Mouse (Mus musculus) splenic B cell, adult 2 months (primary cell): ENCODE measurements around the gene Fry.

ENCODE experiments used
- DNase-seq: peaks from one replicate; pipeline ENCODE4 v3.0.0-alpha.2; 2011; ENCODE audit warnings: low read depth, low spot score
- H3K27me3 ChIP-seq: 2 replicates; pipeline ENCODE4 v1.6.1; 2012; ENCODE audit warnings: mild to moderate bottlenecking, low read length, moderate library complexity, mixed read lengths; ENCODE audit not compliant: control insufficient read depth, poor library complexity, insufficient read depth, severe bottlenecking
- H3K36me3 ChIP-seq: 2 replicates; pipeline ENCODE4 v1.6.1; 2012; ENCODE audit warnings: mild to moderate bottlenecking, low read length, moderate library complexity, mixed read lengths; ENCODE audit not compliant: control insufficient read depth, poor library complexity, insufficient read depth, severe bottlenecking

Gene Fry

DNA sequence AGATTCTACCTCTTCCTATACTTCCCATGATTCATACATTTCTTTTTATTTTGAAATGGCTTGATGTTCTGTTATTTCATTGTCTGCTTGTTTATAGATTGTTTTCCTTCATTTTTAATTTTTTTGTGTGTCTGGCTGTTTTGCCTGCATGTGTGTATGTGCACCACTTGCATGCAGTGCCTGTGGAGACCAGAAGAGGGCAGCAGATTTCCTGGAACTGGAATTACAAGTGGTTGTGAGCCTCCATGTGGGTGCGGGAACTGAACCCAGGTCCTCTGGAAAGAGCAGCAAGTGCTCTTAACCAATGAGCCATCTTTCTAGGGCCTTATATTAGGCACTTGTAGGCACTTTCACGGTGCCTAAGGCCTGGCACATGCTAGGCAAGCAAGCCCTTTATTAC, 314.5 kb downstream of the Fry start:
- Histone ChIP-seq H3K27me3 (no peaks in the 10 kb centered on the region), H3K36me3 (peaks cover 22% of the 10 kb centered on the region)
- no peak for DNase-seq

DNA sequence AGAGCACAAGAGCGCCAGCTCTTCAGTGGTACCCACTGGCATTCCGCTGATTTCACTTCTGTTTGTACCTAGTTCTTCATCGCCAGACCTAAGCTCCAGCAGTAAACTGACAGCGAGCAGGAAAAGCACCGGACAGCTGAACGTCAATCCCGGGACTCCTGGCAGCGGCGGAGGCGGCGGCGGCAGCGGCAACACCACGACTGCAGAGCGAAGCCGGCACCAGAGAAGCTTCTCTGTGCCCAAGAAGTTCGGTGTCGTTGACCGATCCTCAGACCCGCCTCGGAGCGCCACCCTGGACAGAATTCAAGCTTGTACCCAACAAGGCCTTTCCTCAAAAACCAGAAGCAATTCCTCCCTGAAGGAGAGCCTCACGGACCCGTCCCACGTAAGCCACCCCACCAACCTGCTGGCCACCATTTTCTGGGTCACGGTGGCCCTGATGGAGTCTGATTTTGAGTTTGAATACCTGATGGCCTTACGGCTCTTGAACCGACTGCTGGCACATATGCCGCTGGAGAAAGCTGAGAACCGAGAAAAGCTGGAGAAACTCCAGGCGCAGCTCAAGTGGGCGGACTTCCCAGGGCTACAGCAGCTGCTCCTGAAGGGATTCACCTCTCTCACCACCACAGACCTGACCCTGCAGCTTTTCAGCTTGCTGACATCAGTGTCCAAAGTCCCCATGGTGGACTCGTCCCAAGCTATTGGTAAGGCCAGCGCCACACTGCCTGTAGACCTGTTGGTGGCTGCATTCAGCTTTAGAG, 318.4 kb downstream of the Fry start:
- Histone ChIP-seq H3K36me3 (peaks cover 17% of the 10 kb centered on the region), H3K27me3 (no peaks in the 10 kb centered on the region)
- DNase-seq, result no peak

DNA sequence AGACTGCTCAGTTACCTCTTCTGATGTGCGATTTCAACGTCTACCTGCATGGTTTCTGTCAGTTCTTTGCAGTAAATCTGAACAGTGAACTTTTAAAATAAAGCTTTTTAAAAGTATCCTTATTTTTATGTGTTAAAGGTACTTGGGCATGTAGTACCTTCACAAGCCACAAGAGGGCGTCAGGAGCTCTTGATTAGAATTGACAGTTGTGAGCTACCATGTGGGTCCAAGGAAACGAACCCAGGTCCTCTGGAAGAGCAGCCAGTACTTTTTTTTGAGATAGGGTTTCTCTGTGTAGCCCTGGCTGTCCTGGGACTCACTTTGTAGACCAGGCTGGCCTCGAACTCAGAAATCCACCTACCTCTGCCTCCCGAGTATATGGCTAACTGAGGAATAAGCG, 323.2 kb downstream of the Fry start:
- Histone ChIP-seq H3K36me3 (peaks cover 3% of the 10 kb centered on the region), H3K27me3 (no peaks in the 10 kb centered on the region)
- peak; percentile 81 for DNase-seq

DNA sequence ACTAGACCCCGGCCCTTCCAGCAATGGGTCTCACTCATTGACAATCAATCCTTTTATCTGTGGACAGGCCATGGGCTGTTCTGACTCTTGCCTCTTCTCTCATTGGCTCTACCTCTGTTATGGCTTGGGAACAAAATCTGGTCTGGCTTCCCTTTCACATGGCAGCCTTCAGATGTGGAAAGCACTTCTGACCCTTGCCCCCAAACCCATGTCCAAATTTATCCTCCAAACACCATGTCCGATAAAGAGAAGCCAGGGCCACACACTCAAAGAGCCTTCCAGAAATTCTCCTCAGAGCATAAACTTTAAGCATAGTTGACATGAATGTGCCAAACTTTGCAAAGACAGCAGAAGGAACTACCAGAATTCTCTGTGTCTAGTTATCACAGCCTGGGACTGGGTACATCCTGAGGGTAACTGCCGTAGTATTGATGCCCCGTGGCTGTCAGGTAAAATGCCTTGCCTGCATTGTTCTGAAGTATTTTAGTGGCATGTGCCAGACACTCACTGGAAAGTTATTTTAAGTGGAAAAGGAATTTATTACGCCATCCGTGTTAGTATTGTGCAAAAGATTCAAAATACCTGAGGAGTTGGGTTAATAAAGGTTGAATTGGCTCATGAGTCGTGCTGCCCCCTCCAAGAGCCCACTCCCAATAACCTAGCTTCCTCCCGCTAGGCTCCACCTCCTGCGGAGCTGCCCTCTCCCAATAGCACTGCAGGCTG, 333.0 kb downstream of the Fry start:
- no peak for DNase-seq
- Histone ChIP-seq H3K27me3 (no peaks in the 10 kb centered on the region), H3K36me3 (peaks cover 30% of the 10 kb centered on the region)

DNA sequence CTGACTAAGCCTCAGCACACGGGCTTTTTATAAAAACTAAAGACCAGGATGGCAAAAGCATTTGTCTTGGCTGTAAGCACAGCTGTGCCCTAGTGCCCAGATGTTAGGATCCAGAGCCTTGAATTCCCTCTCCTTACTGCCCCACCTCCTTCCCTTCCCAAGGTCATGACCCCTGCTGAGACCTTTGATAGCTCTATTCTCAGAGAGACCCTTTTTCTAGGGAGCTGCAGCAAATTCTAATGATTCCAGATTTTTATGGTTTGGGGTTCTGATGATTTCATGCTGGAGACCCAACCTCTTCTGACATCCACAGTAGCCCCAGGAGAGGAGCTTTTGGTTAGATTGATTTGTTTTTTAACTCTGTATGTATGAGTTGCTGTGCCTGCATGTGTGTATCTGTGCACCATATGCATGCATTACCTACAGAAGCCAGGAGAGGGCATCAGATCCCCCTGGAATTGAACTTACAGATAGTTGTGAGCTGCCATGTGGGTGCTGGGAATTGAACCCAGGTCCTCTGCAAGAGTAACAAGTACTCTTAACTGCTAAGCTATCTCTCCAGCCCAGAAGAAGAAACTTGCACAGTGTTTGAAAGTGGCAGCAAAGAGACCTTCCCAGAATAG, 333.7 kb downstream of the Fry start:
- no peaks in the 10 kb centered on the region for H3K27me3 ChIP-seq
- DNase-seq, result no peak
- H3K36me3 ChIP-seq, result peaks cover 30% of the 10 kb centered on the region

DNA sequence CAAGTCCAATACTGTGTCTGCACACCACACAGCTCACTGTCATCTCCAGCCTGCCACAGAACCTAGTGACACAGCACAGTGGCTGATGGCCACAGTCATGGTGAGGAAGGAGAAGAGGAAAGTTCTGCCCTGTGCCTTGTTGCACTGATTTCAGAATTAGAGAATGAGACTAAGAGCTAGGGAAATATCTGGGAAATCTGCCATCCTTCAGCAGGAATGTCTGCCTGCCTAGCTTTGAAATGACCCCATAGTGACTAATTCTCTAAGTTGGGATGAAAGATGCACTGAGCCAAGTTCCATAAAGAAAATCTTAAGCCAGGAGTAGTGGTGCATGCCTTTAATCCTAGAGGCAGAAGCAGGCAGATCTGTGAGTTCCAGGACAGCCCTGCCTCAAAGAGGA, 334.2 kb downstream of the Fry start:
- Histone ChIP-seq H3K36me3 (peaks cover 30% of the 10 kb centered on the region), H3K27me3 (no peaks in the 10 kb centered on the region)
- no peak for DNase-seq

DNA sequence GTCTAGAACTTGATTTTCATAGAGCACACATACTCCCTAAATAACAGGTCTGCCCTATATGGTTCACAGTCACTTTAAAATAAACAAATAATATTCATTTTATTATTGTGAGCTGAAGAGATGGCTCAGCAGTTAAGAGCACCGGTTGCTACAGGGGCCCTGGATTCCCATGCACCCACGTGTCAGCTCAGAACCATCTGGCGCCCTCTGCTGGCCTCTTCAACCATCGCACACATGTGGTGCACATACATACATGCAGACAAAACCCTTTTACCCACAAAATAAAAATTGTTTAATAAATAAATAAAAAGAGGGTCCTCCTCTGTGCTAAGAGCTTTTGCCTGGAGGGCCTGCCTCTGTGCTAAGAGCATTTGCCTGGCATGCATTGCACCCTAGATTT, 335.0 kb downstream of the Fry start:
- Histone ChIP-seq H3K27me3 (no peaks in the 10 kb centered on the region), H3K36me3 (peaks cover 29% of the 10 kb centered on the region)
- peak; percentile 15 for DNase-seq

DNA sequence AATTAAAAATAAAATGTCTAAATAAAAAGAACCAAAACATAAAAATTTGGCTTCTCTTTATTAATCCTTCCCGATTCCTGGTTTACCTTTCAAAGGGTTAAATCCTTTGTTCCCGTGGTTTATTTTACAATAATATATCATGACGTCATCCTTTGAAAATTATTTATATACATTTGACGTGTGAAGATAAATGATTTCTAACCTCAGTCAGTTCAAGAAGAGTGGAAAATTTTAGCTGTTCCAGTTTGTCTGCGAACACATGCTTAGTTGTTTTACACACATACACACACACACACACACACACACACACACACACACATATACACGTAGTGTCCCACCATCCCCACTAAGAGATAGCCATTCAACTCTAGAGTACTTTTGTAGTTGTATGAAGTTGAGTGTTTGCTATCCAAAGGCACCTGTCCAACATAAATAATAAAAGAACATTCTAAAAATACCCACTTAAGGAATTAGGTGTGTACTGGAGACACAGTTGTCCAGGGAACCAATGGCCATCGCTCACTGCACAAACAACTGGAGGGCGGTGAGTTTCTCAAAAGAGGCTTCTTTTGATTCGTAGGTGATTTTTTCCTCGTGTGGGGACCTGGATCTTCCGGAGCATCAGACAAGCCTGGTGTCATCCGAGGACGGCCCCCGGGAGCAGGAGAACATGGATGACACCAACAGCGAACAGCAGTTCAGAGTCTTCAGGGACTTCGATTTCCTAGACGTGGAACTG, 338.9 kb downstream of the Fry start:
- Histone ChIP-seq H3K27me3 (no peaks in the 10 kb centered on the region), H3K36me3 (peaks cover 13% of the 10 kb centered on the region)
- no peak for DNase-seq

DNA sequence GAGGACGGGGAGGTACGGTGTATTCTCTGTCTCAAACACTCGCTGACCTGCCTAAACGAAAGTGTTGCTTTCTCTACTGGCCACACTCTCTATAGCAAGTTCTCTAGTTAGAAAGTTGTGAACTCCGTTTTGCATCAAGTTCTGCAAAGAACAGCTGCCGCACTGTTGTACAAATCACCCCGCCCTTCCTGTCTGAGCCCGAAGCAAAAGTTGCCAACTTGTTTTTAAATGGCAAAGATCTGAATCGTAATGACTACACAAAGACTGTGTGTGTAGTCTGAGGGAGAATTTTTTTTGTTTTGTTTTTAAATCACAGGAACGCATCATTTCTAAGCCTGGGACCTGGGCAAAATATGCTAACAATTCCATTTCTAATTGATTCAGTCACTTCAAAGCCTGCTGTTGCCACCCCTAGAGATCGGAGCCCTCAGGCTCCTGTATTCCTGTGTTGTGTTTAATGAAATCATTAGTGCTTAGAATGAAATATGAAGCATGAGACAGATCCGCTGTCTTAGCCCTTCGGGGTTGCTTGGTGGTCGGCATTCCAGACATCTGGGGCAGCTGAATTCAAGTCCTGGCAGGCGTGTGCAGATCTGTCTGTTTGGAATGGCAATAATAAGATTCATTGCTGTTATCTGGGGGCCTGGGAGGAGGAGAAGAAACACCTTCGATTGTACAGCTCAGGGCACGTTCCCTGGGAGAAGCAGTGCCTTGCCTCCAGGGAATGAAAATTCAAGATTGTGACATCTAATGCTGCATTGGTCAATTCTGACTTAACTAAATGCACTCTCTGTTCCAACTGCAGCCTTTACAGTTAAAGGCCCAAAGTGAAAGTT, 339.7 kb downstream of the Fry start:
- no peaks in the 10 kb centered on the region for H3K27me3 ChIP-seq
- DNase-seq, result no peak
- H3K36me3 ChIP-seq, result peaks cover 13% of the 10 kb centered on the region

DNA sequence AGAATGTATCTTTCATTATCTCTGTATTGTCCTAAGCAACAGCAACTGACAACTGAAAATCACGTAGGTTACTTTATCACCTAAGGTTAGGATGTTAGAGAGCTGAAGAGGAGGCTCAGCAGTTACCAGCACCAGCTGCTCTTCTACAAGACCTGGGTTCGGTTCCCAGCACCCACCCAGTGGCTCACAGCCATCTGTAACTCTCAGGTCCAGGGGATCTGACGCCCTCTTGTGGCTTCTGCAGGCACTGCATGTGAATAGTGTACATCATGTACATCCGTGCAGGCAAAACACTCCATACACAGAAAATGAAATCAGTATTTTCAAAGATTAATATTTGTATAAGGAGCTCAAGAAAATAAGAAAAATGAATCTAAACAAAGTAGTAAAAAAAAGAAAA, 341.4 kb downstream of the Fry start:
- Histone ChIP-seq H3K27me3 (no peaks in the 10 kb centered on the region), H3K36me3 (peaks cover 6% of the 10 kb centered on the region)
- DNase-seq, result peak; percentile 22

DNA sequence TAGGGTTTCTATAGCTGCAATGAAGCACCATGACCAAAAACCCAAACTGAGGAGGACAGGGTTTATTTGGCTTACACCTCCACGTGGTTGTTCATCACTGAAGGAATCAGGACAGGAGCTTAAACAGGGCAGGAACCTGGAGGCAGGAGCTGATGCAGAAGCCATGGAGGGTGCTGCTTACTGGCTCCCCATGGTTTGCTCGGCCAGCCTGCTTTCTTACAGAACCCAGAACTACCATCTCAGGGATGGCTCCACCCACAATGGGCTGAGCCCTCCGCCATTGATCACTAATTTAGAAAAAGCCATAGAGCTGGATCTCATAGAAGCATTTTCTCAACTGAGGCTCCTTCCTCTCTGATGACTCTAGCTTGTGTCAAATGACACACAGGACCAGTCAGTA, 346.3 kb downstream of the Fry start:
- DNase-seq, result no peak
- Histone ChIP-seq H3K36me3 (peaks cover 5% of the 10 kb centered on the region), H3K27me3 (no peaks in the 10 kb centered on the region)

DNA sequence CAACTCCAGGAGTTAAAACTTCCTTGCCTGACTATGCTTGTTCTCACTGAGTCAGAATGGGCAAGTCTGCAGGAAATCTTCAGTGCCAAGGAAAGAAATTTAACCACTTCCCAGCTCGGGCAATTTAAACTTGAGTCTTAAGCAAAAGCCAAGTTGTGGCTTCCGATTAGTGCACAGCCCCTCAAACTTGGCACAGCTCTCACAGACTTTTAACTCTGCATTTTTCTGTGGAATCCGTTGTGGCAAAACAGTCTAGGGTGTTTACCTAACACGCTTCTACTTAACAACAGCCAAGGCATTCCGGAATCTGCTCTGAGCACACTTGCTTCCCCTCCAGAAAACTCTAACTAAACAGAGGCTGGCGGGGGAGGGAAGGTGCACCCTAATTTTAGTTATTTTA, 346.8 kb downstream of the Fry start:
- DNase-seq, result no peak
- Histone ChIP-seq H3K36me3 (peaks cover 6% of the 10 kb centered on the region; the same call in 1 of the 2 replicates), H3K27me3 (no peaks in the 10 kb centered on the region)

DNA sequence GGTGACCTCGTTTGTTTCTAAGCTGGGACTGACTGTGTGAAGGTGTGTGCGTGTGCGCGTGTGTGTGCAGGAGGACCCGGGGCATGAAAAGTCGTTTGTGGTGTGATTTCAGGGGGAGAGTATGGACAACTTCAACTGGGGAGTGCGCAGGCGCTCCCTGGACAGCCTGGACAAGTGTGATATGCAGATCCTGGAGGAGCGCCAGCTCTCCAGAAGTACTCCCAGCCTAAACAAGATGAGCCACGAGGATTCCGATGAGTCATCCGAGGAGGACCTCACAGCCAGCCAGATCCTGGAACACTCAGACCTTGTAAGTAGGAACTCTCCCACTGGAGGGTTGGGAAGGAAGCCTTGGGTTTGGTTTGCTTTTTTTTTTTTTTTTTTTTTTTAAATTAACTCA, 347.7 kb downstream of the Fry start:
- Histone ChIP-seq H3K36me3 (peaks cover 6% of the 10 kb centered on the region; the same call in 1 of the 2 replicates), H3K27me3 (no peaks in the 10 kb centered on the region)
- DNase-seq, result no peak

DNA sequence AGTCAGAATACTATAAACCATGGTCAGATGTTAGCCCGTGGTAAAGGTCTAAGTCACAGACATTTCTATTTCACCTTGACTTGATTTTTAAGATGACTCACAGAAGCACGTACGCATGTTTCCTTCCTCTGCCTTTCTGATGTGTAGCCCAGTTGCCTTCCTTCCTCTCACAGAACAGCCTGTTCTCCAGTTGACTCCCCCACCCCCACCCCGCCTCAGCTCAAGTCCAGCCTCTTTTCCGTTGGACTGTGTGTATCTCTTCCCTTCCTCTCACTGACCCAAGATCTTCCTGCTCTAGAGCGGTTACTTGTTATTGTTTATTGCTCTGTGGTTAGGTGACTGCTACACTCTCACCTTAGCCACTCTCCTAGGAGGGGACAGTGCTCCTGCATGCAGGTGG, 350.0 kb downstream of the Fry start:
- peaks cover 10% of the 10 kb centered on the region; the same call in 1 of the 2 replicates for H3K36me3 ChIP-seq
- no peaks in the 10 kb centered on the region for H3K27me3 ChIP-seq
- no peak for DNase-seq
